29 mouse cellular contexts compared by ENCODE assay signal in the genomic region with DNA sequence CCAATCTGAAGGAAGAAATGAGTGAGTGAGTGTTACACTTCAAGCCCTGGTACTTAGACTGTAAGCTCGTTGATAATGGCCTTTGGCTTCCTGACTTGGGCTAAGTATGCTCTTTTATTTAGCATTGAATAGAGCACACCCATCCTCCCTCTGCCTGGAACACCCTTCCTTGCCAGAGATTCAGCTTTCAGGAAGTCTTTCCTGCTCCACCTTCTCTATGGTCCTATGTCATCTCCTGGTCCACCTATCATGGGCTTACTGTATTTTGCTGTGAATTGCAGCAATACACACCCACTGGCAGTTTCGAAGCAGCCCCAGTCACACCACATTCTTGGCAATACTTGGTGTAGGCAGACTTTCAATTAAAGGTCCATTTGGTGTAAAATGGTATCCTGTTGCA. TPM values are rescaled to one million over a fixed set of nuclear protein-coding genes. Genes with fewer than 3 reads are reported as not detected.
DNase-seq lines count a peak whose midpoint lies in the region; ATAC-seq and TF ChIP-seq lines count a peak whose summit lies in the region.
"Had no signal": no experiment of that assay in that cellular context is flagged by ENCODE, and none has a peak within 500 bp of the region (broad histone marks: within the 10 kb centered on the region; RNA-seq: fewer than 3 reads in every experiment).

No protein-coding gene starts in this region.

- peak; percentile 41 for DNase-seq in heart, adult 8-10 months (ENCODE audit: low spot score)
- no peak for DNase-seq in heart, postnatal 25 days (ENCODE audit: low spot score)
- no peak for DNase-seq in heart, postnatal 0 days (ENCODE audit: low spot score)
- peak; percentile 59 for DNase-seq in lung, postnatal 25 days (ENCODE audit: low spot score)
- DNase-seq in lung, adult 2 months = no peak
- DNase-seq in cerebellum, adult 11 months = no peak
- DNase-seq: adrenal gland, adult 2 months; adrenal gland, postnatal 14 days; cerebellum, adult 11-12 months; cerebellum, adult 8-10 months; cerebellum, postnatal 10 days; cerebellum, postnatal 36 days; embryo, embryonic 11 days; gastrocnemius, postnatal 25 days; kidney, adult 11 months had no signal

- no peak overlapping the region for H3K27ac ChIP-seq in heart, postnatal 0 days (ENCODE audit: low read depth)
- H3K27ac ChIP-seq in heart, embryonic 12.5 days (ENCODE audit: poor library complexity, severe bottlenecking) = no peak overlapping the region
- H3K27ac ChIP-seq: embryonic facial prominence, embryonic 10.5 days; embryonic facial prominence, embryonic 13.5 days; forebrain, embryonic 12.5 days; forebrain, embryonic 15.5 days; heart, embryonic 13.5 days; hindbrain, embryonic 10.5 days; hindbrain, embryonic 13.5 days; intestine, embryonic 15.5 days had no signal

- TF ChIP-seq POLR2A in lung, adult 2 months (IDR thresholded peaks at IDR 0.05; ENCODE audit: borderline replicate concordance, extremely low read depth, low read depth, low read length) = no peak

- H3K4me2 ChIP-seq in heart, postnatal 0 days (ENCODE audit: low read depth, low read length) = no peak overlapping the region
- H3K4me2 ChIP-seq in heart, embryonic 12.5 days = no peak overlapping the region
- H3K4me2 ChIP-seq: embryonic facial prominence, embryonic 13.5 days; forebrain, embryonic 12.5 days; forebrain, embryonic 15.5 days; heart, embryonic 13.5 days; hindbrain, embryonic 13.5 days; intestine, embryonic 15.5 days had no signal

- no peak overlapping the region for H3K9ac ChIP-seq in heart, postnatal 0 days (replicated peaks; ENCODE audit: low read depth, low read length)
- no peak overlapping the region for H3K9ac ChIP-seq in heart, embryonic 12.5 days
- H3K9ac ChIP-seq: embryonic facial prominence, embryonic 13.5 days; forebrain, embryonic 12.5 days; forebrain, embryonic 15.5 days; heart, embryonic 13.5 days; hindbrain, embryonic 13.5 days; intestine, embryonic 15.5 days had no signal

- no peak for TF ChIP-seq CTCF in heart, postnatal 0 days (IDR thresholded peaks at IDR 0.05; ENCODE audit: low read depth)
- TF ChIP-seq CTCF in lung, adult 2 months (IDR thresholded peaks at IDR 0.05; ENCODE audit: insufficient read depth, low read length) = no peak

- 49% methylated on average over 2 of the region's 2 CpGs for WGBS in heart, postnatal 0 days
- WGBS in heart, embryonic 12.5 days = 59% methylated on average over 2 of the region's 2 CpGs
- 33% methylated on average over 2 of the region's 2 CpGs for WGBS in lung, adult 2 months

- H3K27me3 ChIP-seq in heart, postnatal 0 days (ENCODE audit: control insufficient read depth, insufficient read depth, low read length) = no peaks in the 10 kb centered on the region
- no peaks in the 10 kb centered on the region for H3K27me3 ChIP-seq in heart, embryonic 12.5 days (replicated peaks)
- H3K27me3 ChIP-seq: embryonic facial prominence, embryonic 13.5 days; forebrain, embryonic 12.5 days; forebrain, embryonic 15.5 days; heart, embryonic 13.5 days; hindbrain, embryonic 13.5 days; intestine, embryonic 15.5 days had no signal

- H3K4me1 ChIP-seq in heart, postnatal 0 days (ENCODE audit: control insufficient read depth, insufficient read depth) = peaks cover 1% of the 10 kb centered on the region; the same call in 1 of the 2 replicates
- H3K4me1 ChIP-seq in heart, embryonic 12.5 days (replicated peaks) = peaks cover under 1% of the 10 kb centered on the region
- H3K4me1 ChIP-seq in lung, adult 2 months (ENCODE audit: control insufficient read depth, insufficient read depth, low read length) = no peaks in the 10 kb centered on the region; the same call in 1 of the 2 replicates
- H3K4me1 ChIP-seq: embryonic facial prominence, embryonic 10.5 days; embryonic facial prominence, embryonic 13.5 days; forebrain, embryonic 12.5 days; forebrain, embryonic 15.5 days; hindbrain, embryonic 10.5 days; hindbrain, embryonic 13.5 days; intestine, embryonic 15.5 days had no signal

- intact Hi-C loops in heart, postnatal 25 days (cut with DNase I) = loop anchor here (5.0 kb wide), 1 partner anchor 92 kb away; a partner anchor contains a TSS

- ATAC-seq in heart, postnatal 0 days (ENCODE audit: insufficient read depth, low read depth) = peak; percentile 41; the same call in 1 of the 2 replicates
- no peak for ATAC-seq in heart, embryonic 12.5 days (ENCODE audit: insufficient number of reproducible peaks, low FRiP score)
- ATAC-seq: CD4-positive, CD25-positive, alpha-beta regulatory T cell, adult 4 months; forebrain, embryonic 15.5 days; hindbrain, embryonic 16.5 days; intestine, embryonic 15.5 days had no signal

- no peak for TF ChIP-seq EP300 in heart, postnatal 0 days (IDR thresholded peaks at IDR 0.05; ENCODE audit: low read depth)

- no peak overlapping the region for H3K4me3 ChIP-seq in heart, postnatal 0 days (ENCODE audit: low read depth, low read length)
- no peak overlapping the region for H3K4me3 ChIP-seq in heart, embryonic 12.5 days
- H3K4me3 ChIP-seq in lung, adult 2 months (replicated peaks; ENCODE audit: extremely low read depth, low read depth, low read length) = no peak overlapping the region
- H3K4me3 ChIP-seq: embryonic facial prominence, embryonic 10.5 days; embryonic facial prominence, embryonic 13.5 days; erythroblast, embryonic 14.5 days; forebrain, embryonic 12.5 days; forebrain, embryonic 15.5 days; heart, embryonic 13.5 days; hindbrain, embryonic 10.5 days; hindbrain, embryonic 13.5 days; intestine, embryonic 15.5 days had no signal

- no peaks in the 10 kb centered on the region for H3K9me3 ChIP-seq in heart, postnatal 0 days (replicated peaks; ENCODE audit: control insufficient read depth, low read length)
- peaks cover 7% of the 10 kb centered on the region; the same call in 1 of the 2 replicates for H3K9me3 ChIP-seq in heart, embryonic 12.5 days (replicated peaks)
- H3K9me3 ChIP-seq: embryonic facial prominence, embryonic 10.5 days; embryonic facial prominence, embryonic 13.5 days; forebrain, embryonic 12.5 days; forebrain, embryonic 15.5 days; heart, embryonic 13.5 days; hindbrain, embryonic 10.5 days; hindbrain, embryonic 13.5 days; intestine, embryonic 15.5 days had no signal

- H3K36me3 ChIP-seq in heart, postnatal 0 days (replicated peaks; ENCODE audit: control insufficient read depth, insufficient read depth, low read length) = no peaks in the 10 kb centered on the region
- no peaks in the 10 kb centered on the region for H3K36me3 ChIP-seq in heart, embryonic 12.5 days
- H3K36me3 ChIP-seq: embryonic facial prominence, embryonic 10.5 days; embryonic facial prominence, embryonic 13.5 days; forebrain, embryonic 12.5 days; forebrain, embryonic 15.5 days; heart, embryonic 13.5 days; hindbrain, embryonic 10.5 days; hindbrain, embryonic 13.5 days; intestine, embryonic 15.5 days had no signal

RNA-seq across cellular contexts. Expression of a gene that starts 18.4 kb away (rescaled TPM):
- 1 to 10 TPM in 2 of 4 experiments, under 1 TPM in 2; 0.47 to 1.9 (median 1.0) TPM for total RNA-seq in heart, adult 8-10 months (2022)
- total RNA-seq in heart, postnatal 25 days (2021) = not detected
- total RNA-seq in heart, postnatal 0 days (2014; rRNA removed; ENCODE audit: low replicate concordance) = 0.62 TPM in 1 of 2 replicates, not detected in the other
- 0.27 and 0.71 TPM in 2 replicates for polyA plus RNA-seq in heart, postnatal 0 days (2015; fragmentation: Nextera tagmentation; extraction: Ambion mirVana)
- polyA plus RNA-seq in heart, embryonic 12.5 days (2016; fragmentation: Nextera tagmentation; extraction: Ambion mirVana) = 0.17 TPM in 1 of 2 replicates, not detected in the other
- 3.1 and 7.1 TPM in 2 replicates for polyA plus RNA-seq in lung, adult 2 months (2012; rRNA removed)
- total RNA-seq: gastrocnemius, adult 8-10 months; gastrocnemius, postnatal 25 days had no signal
- polyA plus RNA-seq: C2C12; embryonic facial prominence, embryonic 10.5 days; erythroblast, embryonic 14.5 days; forebrain, embryonic 12.5 days; forebrain, embryonic 15.5 days; heart, embryonic 13.5 days; hindbrain, embryonic 10.5 days; hindbrain, embryonic 13.5 days; hindbrain, embryonic 16.5 days had no signal

Comparison
In these comparisons a context has a peak if more than half of its experiments do, and no peak if none do; other contexts are left out.
1. DNase-seq: peak in heart, adult 8-10 months (single experiment) and lung, postnatal 25 days (single experiment); none in heart, postnatal 25 days (single experiment), heart, postnatal 0 days (single experiment), lung, adult 2 months (single experiment) and cerebellum, adult 11 months (single experiment).